Mouse (Mus musculus): ENCODE results near the gene Mark2. TPM values are rescaled to one million over a fixed set of nuclear protein-coding genes. Genes with fewer than 3 reads are reported as not detected.

The Mark2 gene
- polyA plus RNA-seq, 1 experiment from 2014 or later, result 47.4 TPM

DNA sequence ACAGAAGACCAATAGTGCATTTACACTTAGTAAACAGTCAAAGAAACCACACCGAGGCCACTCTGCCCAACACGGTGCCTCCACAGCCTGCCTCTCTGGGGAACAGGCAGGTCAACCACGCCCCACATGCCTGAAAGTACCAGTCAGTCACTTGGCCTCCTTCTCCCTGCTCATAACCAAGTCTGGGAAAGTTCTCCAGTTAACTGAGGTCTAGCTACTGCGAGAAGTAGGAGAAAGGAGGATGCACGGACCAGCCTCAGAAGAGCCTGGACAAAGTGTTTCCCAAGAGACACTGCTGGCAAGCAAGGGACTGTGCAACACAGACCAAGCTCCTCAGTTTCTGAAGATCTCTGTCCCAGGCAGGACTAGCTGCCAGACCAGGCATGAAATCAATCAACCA is 2.6 kb downstream of the Mark2 start:
- Histone ChIP-seq H3K36me3 (ENCODE audit: control insufficient read depth, insufficient read depth, low read length) (no peaks in the 10 kb centered on the region), H3K9ac (ENCODE audit: low read depth, low read length) (peak overlapping the region; percentile 8; the same call in 1 of the 2 replicates), H3K9me3 (ENCODE audit: control insufficient read depth, low read length) (no peaks in the 10 kb centered on the region), H3K27me3 (ENCODE audit: control insufficient read depth, insufficient read depth, low read length) (no peaks in the 10 kb centered on the region), H3K27ac (ENCODE audit: low read depth, low read length) (no peak overlapping the region), H3K4me2 (replicated peaks; ENCODE audit: low read depth, low read length) (peak overlapping the region; percentile 78; the same call in 1 of the 2 replicates), H3K4me1 (replicated peaks; ENCODE audit: control insufficient read depth, insufficient read depth, low read length) (peaks cover 11% of the 10 kb centered on the region), H3K4me3 (ENCODE audit: low read depth, low read length) (0 out of 2 replicates have a peak overlapping the region, but pooled peaks have one; percentile 1)
- 69% methylated on average over 5 of the region's 5 CpGs for WGBS
- ATAC-seq (ENCODE audit: low FRiP score), result no peak
- DNase-seq (ENCODE audit: low spot score), result no peak

DNA sequence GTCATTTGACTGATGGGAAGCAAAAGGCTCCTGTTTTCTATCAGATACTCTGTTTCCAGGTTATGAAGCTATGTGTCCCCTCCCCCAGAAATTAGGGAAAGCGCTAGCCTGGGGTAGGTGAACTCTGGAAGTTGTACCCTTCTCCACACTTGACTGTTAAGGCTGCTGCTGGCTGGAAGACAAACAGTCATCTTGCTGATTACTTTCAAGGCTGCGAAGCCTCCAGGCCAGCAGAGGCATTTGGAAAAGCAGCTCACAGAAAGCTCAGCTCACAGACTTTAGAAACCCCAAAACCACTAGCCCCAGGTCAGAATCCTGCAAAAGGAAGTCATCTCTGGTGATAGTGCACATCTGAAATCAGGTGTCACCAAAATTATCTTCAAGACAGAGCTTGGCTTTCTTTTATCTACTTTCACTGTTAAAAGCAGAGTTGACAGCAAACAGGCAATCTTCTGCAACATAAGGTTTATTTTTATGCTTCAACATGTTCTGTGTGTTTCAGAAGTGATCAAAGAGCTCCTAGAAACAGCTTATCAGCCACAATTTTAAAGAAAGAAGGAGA is 3.8 kb downstream of the Mark2 start:
- WGBS, result 92% methylated on average over 2 of the region's 2 CpGs

DNA sequence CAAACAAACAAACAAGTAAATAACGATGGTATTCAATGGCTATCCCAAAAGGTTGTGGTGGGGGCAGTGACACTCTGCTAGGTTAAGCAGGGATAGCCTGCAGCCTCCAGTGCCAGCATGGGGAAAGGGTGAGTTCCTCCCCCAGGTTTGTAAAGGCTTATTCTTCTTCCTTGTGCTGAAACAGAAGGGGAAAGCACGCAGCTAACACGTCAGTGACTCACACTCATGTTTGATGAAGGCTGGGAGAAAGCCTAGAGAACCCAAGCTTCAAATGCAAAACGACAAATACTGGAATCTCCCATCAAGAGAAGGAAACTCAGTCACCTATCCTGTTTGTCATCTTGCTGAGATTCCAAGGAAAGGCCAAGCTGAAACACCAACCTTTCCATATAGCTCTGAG is 6.0 kb downstream of the Mark2 start:
- H3K9ac ChIP-seq (ENCODE audit: low read depth, low read length), result no peak overlapping the region
- no peaks in the 10 kb centered on the region for H3K27me3 ChIP-seq (ENCODE audit: control insufficient read depth, insufficient read depth, low read length)
- no peak overlapping the region for H3K4me3 ChIP-seq (ENCODE audit: low read depth, low read length)
- no peak overlapping the region for H3K4me2 ChIP-seq (replicated peaks; ENCODE audit: low read depth, low read length)
- H3K27ac ChIP-seq (ENCODE audit: low read depth, low read length), result no peak overlapping the region
- peaks cover 11% of the 10 kb centered on the region for H3K4me1 ChIP-seq (replicated peaks; ENCODE audit: control insufficient read depth, insufficient read depth, low read length)
- no peaks in the 10 kb centered on the region for H3K36me3 ChIP-seq (ENCODE audit: control insufficient read depth, insufficient read depth, low read length)
- no peak for ATAC-seq (ENCODE audit: low FRiP score)
- no peaks in the 10 kb centered on the region for H3K9me3 ChIP-seq (ENCODE audit: control insufficient read depth, low read length)
- 82% methylated on average over 4 of the region's 4 CpGs for WGBS
- DNase-seq (ENCODE audit: low spot score), result no peak

More for the DNA sequence above, 3.8 kb downstream of the Mark2 start:
- Histone ChIP-seq H3K4me2 (replicated peaks; ENCODE audit: low read depth, low read length) (no peak overlapping the region), H3K36me3 (ENCODE audit: control insufficient read depth, insufficient read depth, low read length) (no peaks in the 10 kb centered on the region), H3K27me3 (ENCODE audit: control insufficient read depth, insufficient read depth, low read length) (no peaks in the 10 kb centered on the region), H3K27ac (ENCODE audit: low read depth, low read length) (no peak overlapping the region), H3K9me3 (ENCODE audit: control insufficient read depth, low read length) (no peaks in the 10 kb centered on the region), H3K9ac (ENCODE audit: low read depth, low read length) (no peak overlapping the region), H3K4me1 (replicated peaks; ENCODE audit: control insufficient read depth, insufficient read depth, low read length) (peaks cover 11% of the 10 kb centered on the region), H3K4me3 (ENCODE audit: low read depth, low read length) (no peak overlapping the region)
- ATAC-seq (ENCODE audit: low FRiP score) (no peak), DNase-seq (ENCODE audit: low spot score) (no peak)

DNA sequence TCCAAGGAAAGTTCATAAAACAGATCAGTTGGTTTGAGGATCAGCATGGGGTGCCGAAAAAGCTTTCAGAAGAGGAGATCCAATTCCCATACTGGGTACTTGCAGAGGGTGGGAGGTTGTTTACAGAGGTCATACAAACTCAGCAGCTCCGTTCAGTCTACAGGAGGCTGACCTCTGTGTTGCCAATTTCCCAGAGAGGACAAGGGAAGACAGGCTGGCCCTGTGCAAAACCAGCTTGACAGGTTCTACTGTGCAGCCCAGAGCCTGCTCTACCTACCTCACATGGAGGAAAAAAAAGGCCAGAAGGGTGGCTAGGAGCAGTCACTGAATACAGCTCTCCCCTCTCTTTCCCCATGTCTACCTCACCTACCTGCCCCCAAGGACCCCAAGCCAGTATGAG is 7.6 kb downstream of the Mark2 start:
- Histone ChIP-seq H3K4me2 (replicated peaks; ENCODE audit: low read depth, low read length) (no peak overlapping the region), H3K9me3 (ENCODE audit: control insufficient read depth, low read length) (no peaks in the 10 kb centered on the region), H3K4me1 (replicated peaks; ENCODE audit: control insufficient read depth, insufficient read depth, low read length) (no peaks in the 10 kb centered on the region; the same call in 1 of the 2 replicates), H3K9ac (ENCODE audit: low read depth, low read length) (no peak overlapping the region), H3K36me3 (ENCODE audit: control insufficient read depth, insufficient read depth, low read length) (no peaks in the 10 kb centered on the region), H3K4me3 (ENCODE audit: low read depth, low read length) (no peak overlapping the region), H3K27me3 (ENCODE audit: control insufficient read depth, insufficient read depth, low read length) (no peaks in the 10 kb centered on the region), H3K27ac (ENCODE audit: low read depth, low read length) (no peak overlapping the region)
- ATAC-seq (ENCODE audit: low FRiP score) (no peak), DNase-seq (ENCODE audit: low spot score) (no peak)
- 74% methylated on average over 2 of the region's 2 CpGs for WGBS

DNA sequence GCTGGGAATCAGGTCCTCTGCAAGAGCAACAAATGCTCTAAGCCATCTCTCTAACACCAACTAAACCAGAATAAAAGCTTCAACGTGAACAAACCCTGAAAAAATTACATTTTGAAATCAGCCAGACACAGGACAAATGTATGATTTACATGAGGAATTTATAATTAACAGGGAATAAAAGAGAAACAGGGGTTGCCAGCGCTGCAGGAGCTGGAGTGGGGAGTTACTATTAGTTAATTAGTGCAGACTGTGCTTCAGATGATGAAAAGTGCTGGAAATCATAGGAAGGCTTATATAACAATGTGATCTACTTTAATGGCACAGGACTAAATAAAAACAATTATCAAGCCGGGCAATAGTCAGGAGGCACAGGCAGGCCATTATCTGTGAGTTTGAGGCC is 20.3 kb downstream of the Mark2 start:
- WGBS, result 93% methylated on average over 3 of the region's 3 CpGs
- H3K9ac ChIP-seq (ENCODE audit: low read depth, low read length), result no peak overlapping the region
- no peaks in the 10 kb centered on the region for H3K4me1 ChIP-seq (replicated peaks; ENCODE audit: control insufficient read depth, insufficient read depth, low read length)
- H3K27me3 ChIP-seq (ENCODE audit: control insufficient read depth, insufficient read depth, low read length), result no peaks in the 10 kb centered on the region
- no peaks in the 10 kb centered on the region for H3K9me3 ChIP-seq (ENCODE audit: control insufficient read depth, low read length)
- H3K36me3 ChIP-seq (ENCODE audit: control insufficient read depth, insufficient read depth, low read length), result no peaks in the 10 kb centered on the region
- no peak overlapping the region for H3K27ac ChIP-seq (ENCODE audit: low read depth, low read length)
- no peak overlapping the region for H3K4me2 ChIP-seq (replicated peaks; ENCODE audit: low read depth, low read length)
- ATAC-seq (ENCODE audit: low FRiP score), result no peak
- DNase-seq (ENCODE audit: low spot score), result no peak
- H3K4me3 ChIP-seq (ENCODE audit: low read depth, low read length), result no peak overlapping the region

DNA sequence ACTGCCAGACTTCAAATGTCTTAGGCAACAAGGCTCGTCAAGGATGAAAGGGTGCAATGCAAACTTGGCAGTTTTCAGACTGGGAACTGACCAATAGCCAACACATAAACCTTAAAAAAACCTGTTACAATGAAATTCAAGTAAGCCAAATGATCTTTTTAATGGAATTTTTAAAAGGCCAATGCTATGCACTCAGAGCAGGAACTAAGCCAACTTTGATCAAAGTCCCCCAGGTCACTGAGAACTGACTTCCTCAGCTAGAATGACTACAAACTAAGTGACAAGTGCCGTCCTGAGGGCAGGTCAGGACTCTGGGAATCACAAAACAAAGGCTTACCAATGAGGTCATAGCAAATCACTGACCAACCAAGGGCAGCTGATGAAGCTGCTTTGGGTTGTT is 21.5 kb downstream of the Mark2 start:
- H3K36me3 ChIP-seq (ENCODE audit: control insufficient read depth, insufficient read depth, low read length), result no peaks in the 10 kb centered on the region
- 64% methylated on average over 2 of the region's 2 CpGs for WGBS
- H3K27me3 ChIP-seq (ENCODE audit: control insufficient read depth, insufficient read depth, low read length), result no peaks in the 10 kb centered on the region
- H3K4me1 ChIP-seq (replicated peaks; ENCODE audit: control insufficient read depth, insufficient read depth, low read length), result no peaks in the 10 kb centered on the region
- H3K9ac ChIP-seq (ENCODE audit: low read depth, low read length), result no peak overlapping the region
- no peak for DNase-seq (ENCODE audit: low spot score)
- H3K27ac ChIP-seq (ENCODE audit: low read depth, low read length), result no peak overlapping the region
- no peaks in the 10 kb centered on the region for H3K9me3 ChIP-seq (ENCODE audit: control insufficient read depth, low read length)
- no peak for ATAC-seq (ENCODE audit: low FRiP score)
- H3K4me2 ChIP-seq (replicated peaks; ENCODE audit: low read depth, low read length), result no peak overlapping the region
- no peak overlapping the region for H3K4me3 ChIP-seq (ENCODE audit: low read depth, low read length)

DNA sequence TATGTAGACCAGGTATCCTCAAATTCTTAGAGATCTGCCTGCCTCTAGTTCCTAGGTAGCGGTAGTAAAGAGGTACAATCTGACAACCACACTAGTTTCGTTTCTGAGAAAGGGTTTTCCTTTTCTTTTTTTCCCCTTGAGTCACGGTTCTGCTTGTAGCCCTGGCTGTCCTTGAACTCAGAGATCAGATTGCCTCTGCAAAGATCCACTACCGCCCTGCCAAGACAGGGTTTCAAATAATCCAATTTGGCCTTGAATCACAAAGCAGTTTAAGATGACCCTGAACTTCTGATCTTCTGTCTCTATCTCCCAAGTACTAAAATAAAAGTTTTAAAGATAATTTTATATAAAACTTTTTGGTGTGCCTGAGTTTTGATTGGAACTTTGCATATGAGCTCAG is 23.9 kb downstream of the Mark2 start:
- Histone ChIP-seq H3K9me3 (ENCODE audit: control insufficient read depth, low read length) (no peaks in the 10 kb centered on the region), H3K36me3 (ENCODE audit: control insufficient read depth, insufficient read depth, low read length) (no peaks in the 10 kb centered on the region), H3K4me2 (replicated peaks; ENCODE audit: low read depth, low read length) (no peak overlapping the region), H3K27me3 (ENCODE audit: control insufficient read depth, insufficient read depth, low read length) (no peaks in the 10 kb centered on the region), H3K27ac (ENCODE audit: low read depth, low read length) (no peak overlapping the region), H3K9ac (ENCODE audit: low read depth, low read length) (no peak overlapping the region), H3K4me1 (replicated peaks; ENCODE audit: control insufficient read depth, insufficient read depth, low read length) (no peaks in the 10 kb centered on the region), H3K4me3 (ENCODE audit: low read depth, low read length) (no peak overlapping the region)
- 89% methylated on average over 4 of the region's 4 CpGs for WGBS
- no peak for ATAC-seq (ENCODE audit: low FRiP score)
- no peak for DNase-seq (ENCODE audit: low spot score)

DNA sequence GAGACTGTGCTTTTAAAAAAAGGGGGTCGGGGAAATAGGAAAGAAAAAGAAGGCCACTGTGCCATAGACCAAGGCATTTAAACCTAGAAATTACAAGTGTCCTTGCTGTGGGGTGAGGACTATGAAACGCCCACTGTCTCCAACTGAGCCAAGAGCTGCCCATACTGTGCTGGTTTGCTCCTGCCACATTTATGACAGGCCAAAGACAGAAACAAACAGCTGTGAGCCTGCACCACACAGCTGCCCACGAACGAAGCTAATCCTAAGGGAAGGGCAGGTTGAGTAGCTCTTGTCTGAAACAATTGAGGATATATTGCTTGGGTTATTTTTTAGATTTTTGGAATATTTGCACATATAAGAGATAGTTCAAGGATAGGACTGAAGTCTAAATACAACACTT is 24.8 kb downstream of the Mark2 start:
- DNase-seq (ENCODE audit: low spot score), result no peak
- Histone ChIP-seq H3K36me3 (ENCODE audit: control insufficient read depth, insufficient read depth, low read length) (no peaks in the 10 kb centered on the region), H3K4me3 (ENCODE audit: low read depth, low read length) (no peak overlapping the region), H3K27me3 (ENCODE audit: control insufficient read depth, insufficient read depth, low read length) (no peaks in the 10 kb centered on the region), H3K4me2 (replicated peaks; ENCODE audit: low read depth, low read length) (no peak overlapping the region), H3K9me3 (ENCODE audit: control insufficient read depth, low read length) (no peaks in the 10 kb centered on the region), H3K27ac (ENCODE audit: low read depth, low read length) (no peak overlapping the region), H3K4me1 (replicated peaks; ENCODE audit: control insufficient read depth, insufficient read depth, low read length) (no peaks in the 10 kb centered on the region), H3K9ac (ENCODE audit: low read depth, low read length) (no peak overlapping the region)
- WGBS, result 85% methylated on average over 4 of the region's 4 CpGs
- ATAC-seq (ENCODE audit: low FRiP score), result no peak

DNA sequence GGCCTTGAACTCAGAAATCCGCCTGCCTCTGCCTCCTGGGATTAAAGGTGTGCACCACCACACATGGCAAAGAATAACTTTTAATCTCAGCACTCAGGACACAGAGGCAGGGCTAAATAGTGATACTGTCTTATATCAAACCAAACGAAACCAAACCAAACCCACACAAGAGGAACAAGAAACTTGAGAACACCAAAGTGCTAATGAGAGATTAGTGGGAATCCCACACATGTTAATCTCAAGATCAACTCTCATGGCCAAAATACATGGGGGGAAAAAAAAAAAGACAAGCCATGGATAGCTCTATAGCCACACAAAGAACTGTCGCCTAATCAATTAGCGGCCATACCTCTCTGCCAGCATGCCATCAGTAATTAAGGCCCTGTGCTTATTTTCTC is 26.1 kb downstream of the Mark2 start:
- WGBS, result 88% methylated on average over 4 of the region's 4 CpGs
- Histone ChIP-seq H3K9me3 (ENCODE audit: control insufficient read depth, low read length) (no peaks in the 10 kb centered on the region), H3K4me1 (replicated peaks; ENCODE audit: control insufficient read depth, insufficient read depth, low read length) (peaks cover 6% of the 10 kb centered on the region), H3K4me2 (replicated peaks; ENCODE audit: low read depth, low read length) (no peak overlapping the region), H3K27me3 (ENCODE audit: control insufficient read depth, insufficient read depth, low read length) (no peaks in the 10 kb centered on the region), H3K4me3 (ENCODE audit: low read depth, low read length) (no peak overlapping the region), H3K9ac (ENCODE audit: low read depth, low read length) (no peak overlapping the region), H3K36me3 (ENCODE audit: control insufficient read depth, insufficient read depth, low read length) (no peaks in the 10 kb centered on the region), H3K27ac (ENCODE audit: low read depth, low read length) (no peak overlapping the region)
- ATAC-seq (ENCODE audit: low FRiP score), result no peak
- no peak for DNase-seq (ENCODE audit: low spot score)
